Mouse (Mus musculus): Measurements from ENCODE around the gene Lmod1. TPM values are rescaled to one million over a fixed set of nuclear protein-coding genes. Genes with fewer than 3 reads are reported as not detected.

Gene Lmod1
- polyA plus RNA-seq, 1 experiment from 2014 or later: 0.41 TPM

GRCm38 (mm10) chr1:135323367-135323901 lies 1.2 kb upstream of the Lmod1 start:
- H3K9ac ChIP-seq: no peak overlapping the region
- no peaks in the 10 kb centered on the region for H3K36me3 ChIP-seq (replicated peaks)
- H3K27ac ChIP-seq: no peak overlapping the region
- no peaks in the 10 kb centered on the region for H3K9me3 ChIP-seq
- WGBS: 89% methylated on average over 7 of the region's 7 CpGs
- peaks cover 3% of the 10 kb centered on the region; the same call in 1 of the 2 replicates for H3K27me3 ChIP-seq (replicated peaks)
- ATAC-seq (replicated peaks): no peak
- no peak overlapping the region for H3K4me3 ChIP-seq
- no peak overlapping the region for H3K4me2 ChIP-seq
- H3K4me1 ChIP-seq: no peaks in the 10 kb centered on the region

- no peak overlapping the region for H3K27ac ChIP-seq
- no peak overlapping the region for H3K9ac ChIP-seq
- no peaks in the 10 kb centered on the region for H3K4me1 ChIP-seq
- no peaks in the 10 kb centered on the region for H3K36me3 ChIP-seq (replicated peaks)
- no peak overlapping the region for H3K4me3 ChIP-seq
- peaks cover 3% of the 10 kb centered on the region; the same call in 1 of the 2 replicates for H3K27me3 ChIP-seq (replicated peaks)
- no peak for ATAC-seq (replicated peaks)
- WGBS: 75% methylated on average over 2 of the region's 2 CpGs
- no peaks in the 10 kb centered on the region for H3K9me3 ChIP-seq
- H3K4me2 ChIP-seq: no peak overlapping the region
Observed at GRCm38 (mm10) chr1:135325934-135326333, 1.3 kb downstream of the Lmod1 start.

GRCm38 (mm10) chr1:135328368-135328767 lies 3.8 kb downstream of the Lmod1 start:
- H3K27ac ChIP-seq: no peak overlapping the region
- H3K9me3 ChIP-seq: no peaks in the 10 kb centered on the region
- ATAC-seq (replicated peaks): no peak
- H3K27me3 ChIP-seq (replicated peaks): peaks cover 3% of the 10 kb centered on the region; the same call in 1 of the 2 replicates
- 68% methylated on average over 5 of the region's 5 CpGs for WGBS
- H3K9ac ChIP-seq: no peak overlapping the region
- H3K4me1 ChIP-seq: no peaks in the 10 kb centered on the region
- no peaks in the 10 kb centered on the region for H3K36me3 ChIP-seq (replicated peaks)
- H3K4me2 ChIP-seq: no peak overlapping the region
- no peak overlapping the region for H3K4me3 ChIP-seq

- no peak for ATAC-seq (replicated peaks)
- H3K36me3 ChIP-seq (replicated peaks): no peaks in the 10 kb centered on the region
- H3K4me2 ChIP-seq: no peak overlapping the region
- no peak overlapping the region for H3K4me3 ChIP-seq
- WGBS: 81% methylated on average over 6 of the region's 6 CpGs
- no peaks in the 10 kb centered on the region for H3K4me1 ChIP-seq
- no peaks in the 10 kb centered on the region for H3K27me3 ChIP-seq (replicated peaks)
- H3K27ac ChIP-seq: no peak overlapping the region
- H3K9me3 ChIP-seq: no peaks in the 10 kb centered on the region
- H3K9ac ChIP-seq: no peak overlapping the region
Observed at GRCm38 (mm10) chr1:135330578-135330977, 6.0 kb downstream of the Lmod1 start.

GRCm38 (mm10) chr1:135341947-135342346 lies 17.3 kb downstream of the Lmod1 start:
- Histone ChIP-seq H3K4me3 (no peak overlapping the region), H3K4me2 (no peak overlapping the region), H3K27ac (no peak overlapping the region), H3K4me1 (no peaks in the 10 kb centered on the region), H3K27me3 (replicated peaks) (no peaks in the 10 kb centered on the region), H3K9ac (no peak overlapping the region), H3K36me3 (replicated peaks) (no peaks in the 10 kb centered on the region), H3K9me3 (no peaks in the 10 kb centered on the region)
- WGBS: 83% methylated on average over 8 of the region's 8 CpGs
- ATAC-seq (replicated peaks): no peak

GRCm38 (mm10) chr1:135344026-135344425 lies 19.4 kb downstream of the Lmod1 start:
- no peak overlapping the region for H3K4me2 ChIP-seq
- H3K9me3 ChIP-seq: no peaks in the 10 kb centered on the region
- H3K27me3 ChIP-seq (replicated peaks): no peaks in the 10 kb centered on the region
- H3K4me1 ChIP-seq: no peaks in the 10 kb centered on the region
- 49% methylated on average over 4 of the region's 4 CpGs for WGBS
- ATAC-seq (replicated peaks): no peak
- H3K36me3 ChIP-seq (replicated peaks): no peaks in the 10 kb centered on the region
- no peak overlapping the region for H3K9ac ChIP-seq
- no peak overlapping the region for H3K27ac ChIP-seq
- no peak overlapping the region for H3K4me3 ChIP-seq

- H3K9me3 ChIP-seq: no peaks in the 10 kb centered on the region
- no peaks in the 10 kb centered on the region for H3K4me1 ChIP-seq
- H3K27ac ChIP-seq: no peak overlapping the region
- no peak overlapping the region for H3K4me3 ChIP-seq
- H3K9ac ChIP-seq: no peak overlapping the region
- 69% methylated on average over 3 of the region's 3 CpGs for WGBS
- ATAC-seq (replicated peaks): no peak
- no peaks in the 10 kb centered on the region for H3K36me3 ChIP-seq (replicated peaks)
- H3K27me3 ChIP-seq (replicated peaks): no peaks in the 10 kb centered on the region
- H3K4me2 ChIP-seq: no peak overlapping the region
Observed at GRCm38 (mm10) chr1:135346891-135347290, 22.3 kb downstream of the Lmod1 start.

GRCm38 (mm10) chr1:135347498-135348169 lies 23.0 kb downstream of the Lmod1 start:
- no peak for ATAC-seq (replicated peaks)
- H3K27me3 ChIP-seq (replicated peaks): no peaks in the 10 kb centered on the region
- no peaks in the 10 kb centered on the region for H3K36me3 ChIP-seq (replicated peaks)
- H3K4me2 ChIP-seq: no peak overlapping the region
- H3K9ac ChIP-seq: no peak overlapping the region
- no peaks in the 10 kb centered on the region for H3K4me1 ChIP-seq
- H3K9me3 ChIP-seq: no peaks in the 10 kb centered on the region
- no peak overlapping the region for H3K27ac ChIP-seq
- no peak overlapping the region for H3K4me3 ChIP-seq
- 56% methylated on average over 4 of the region's 4 CpGs for WGBS

- ATAC-seq (replicated peaks): no peak
- Histone ChIP-seq H3K27ac (no peak overlapping the region), H3K9me3 (no peaks in the 10 kb centered on the region), H3K4me1 (no peaks in the 10 kb centered on the region), H3K36me3 (replicated peaks) (no peaks in the 10 kb centered on the region), H3K27me3 (replicated peaks) (no peaks in the 10 kb centered on the region), H3K9ac (no peak overlapping the region), H3K4me3 (no peak overlapping the region), H3K4me2 (no peak overlapping the region)
- WGBS: 72% methylated on average over 3 of the region's 3 CpGs
Observed at GRCm38 (mm10) chr1:135351953-135352352, 27.3 kb downstream of the Lmod1 start.

GRCm38 (mm10) chr1:135359071-135359470 lies 34.5 kb downstream of the Lmod1 start:
- no peak for ATAC-seq (replicated peaks)

GRCm38 (mm10) chr1:135361491-135361890 lies 36.9 kb downstream of the Lmod1 start:
- 69% methylated on average over 4 of the region's 4 CpGs for WGBS
- no peak overlapping the region for H3K4me3 ChIP-seq
- no peaks in the 10 kb centered on the region for H3K36me3 ChIP-seq (replicated peaks)
- ATAC-seq (replicated peaks): no peak
- no peaks in the 10 kb centered on the region for H3K9me3 ChIP-seq
- H3K4me1 ChIP-seq: no peaks in the 10 kb centered on the region
- no peak overlapping the region for H3K9ac ChIP-seq
- no peak overlapping the region for H3K4me2 ChIP-seq
- H3K27me3 ChIP-seq (replicated peaks): no peaks in the 10 kb centered on the region
- no peak overlapping the region for H3K27ac ChIP-seq

More at GRCm38 (mm10) chr1:135359071-135359470, 34.5 kb downstream of the Lmod1 start:
- 23% methylated on average over 2 of the region's 2 CpGs for WGBS
- no peak overlapping the region for H3K4me2 ChIP-seq
- no peaks in the 10 kb centered on the region for H3K27me3 ChIP-seq (replicated peaks)
- H3K27ac ChIP-seq: no peak overlapping the region
- H3K9me3 ChIP-seq: no peaks in the 10 kb centered on the region
- no peak overlapping the region for H3K9ac ChIP-seq
- H3K4me1 ChIP-seq: no peaks in the 10 kb centered on the region
- no peak overlapping the region for H3K4me3 ChIP-seq
- H3K36me3 ChIP-seq (replicated peaks): no peaks in the 10 kb centered on the region

- no peak overlapping the region for H3K9ac ChIP-seq
- no peaks in the 10 kb centered on the region for H3K9me3 ChIP-seq
- H3K4me2 ChIP-seq: no peak overlapping the region
- no peak overlapping the region for H3K4me3 ChIP-seq
- H3K36me3 ChIP-seq (replicated peaks): no peaks in the 10 kb centered on the region
- no peak overlapping the region for H3K27ac ChIP-seq
- ATAC-seq (replicated peaks): no peak
- H3K27me3 ChIP-seq (replicated peaks): no peaks in the 10 kb centered on the region
- H3K4me1 ChIP-seq: no peaks in the 10 kb centered on the region
Observed at GRCm38 (mm10) chr1:135362115-135362514, 37.5 kb downstream of the Lmod1 start.

GRCm38 (mm10) chr1:135363446-135363845 lies 38.8 kb downstream of the Lmod1 start:
- peaks cover 5% of the 10 kb centered on the region for H3K4me1 ChIP-seq
- H3K9ac ChIP-seq: no peak overlapping the region
- ATAC-seq (replicated peaks): no peak
- no peak overlapping the region for H3K4me2 ChIP-seq
- H3K27ac ChIP-seq: no peak overlapping the region
- no peaks in the 10 kb centered on the region for H3K9me3 ChIP-seq
- no peaks in the 10 kb centered on the region for H3K36me3 ChIP-seq (replicated peaks)
- H3K27me3 ChIP-seq (replicated peaks): no peaks in the 10 kb centered on the region
- no peak overlapping the region for H3K4me3 ChIP-seq
- 89% methylated on average over 8 of the region's 8 CpGs for WGBS

Measured in midbrain, embryonic 15.5 days (tissue).